Mouse (Mus musculus) bone marrow macrophage, adult 2 months (primary cell): ENCODE results near the gene Myo10. TPM values are rescaled to one million over a fixed set of nuclear protein-coding genes. Genes with fewer than 3 reads are reported as not detected.

Experiments used
- H3K27ac ChIP-seq: 2 replicates; pipeline ENCODE4 v1.5.1; 2012; ENCODE audit warnings: low read depth, low read length; ENCODE audit not compliant: insufficient read depth
- H3K4me1 ChIP-seq: 2 replicates; pipeline ENCODE4 v1.6.1; 2012; ENCODE audit warnings: low read length; ENCODE audit not compliant: control insufficient read depth, insufficient read depth
- H3K4me3 ChIP-seq: 2 replicates; pipeline ENCODE4 v1.5.1; 2012; ENCODE audit warnings: mild to moderate bottlenecking, low read length, moderate library complexity; ENCODE audit not compliant: insufficient read depth
- CTCF ChIP-seq: IDR thresholded peaks from 2 replicates; pipeline ENCODE4 v1.5.1; 2012; ENCODE audit warnings: low read depth, mild to moderate bottlenecking, low read length, moderate library complexity
- POLR2A ChIP-seq: IDR thresholded peaks from 2 replicates; pipeline ENCODE4 v1.6.1; 2012; ENCODE audit warnings: mild to moderate bottlenecking, low read depth, low read length, borderline replicate concordance
- polyA plus RNA-seq: library from polyadenylated mRNA; stranded (reverse); fragments of >200 nt; gene quantifications from 2 replicates; pipeline ENCODE4 v1.2.4, GENCODE M21; 2012; ENCODE audit not compliant: missing spikeins, insufficient read depth, insufficient read length

The Myo10 gene
- polyA plus RNA-seq, 1 experiment: 17.2 TPM

DNA sequence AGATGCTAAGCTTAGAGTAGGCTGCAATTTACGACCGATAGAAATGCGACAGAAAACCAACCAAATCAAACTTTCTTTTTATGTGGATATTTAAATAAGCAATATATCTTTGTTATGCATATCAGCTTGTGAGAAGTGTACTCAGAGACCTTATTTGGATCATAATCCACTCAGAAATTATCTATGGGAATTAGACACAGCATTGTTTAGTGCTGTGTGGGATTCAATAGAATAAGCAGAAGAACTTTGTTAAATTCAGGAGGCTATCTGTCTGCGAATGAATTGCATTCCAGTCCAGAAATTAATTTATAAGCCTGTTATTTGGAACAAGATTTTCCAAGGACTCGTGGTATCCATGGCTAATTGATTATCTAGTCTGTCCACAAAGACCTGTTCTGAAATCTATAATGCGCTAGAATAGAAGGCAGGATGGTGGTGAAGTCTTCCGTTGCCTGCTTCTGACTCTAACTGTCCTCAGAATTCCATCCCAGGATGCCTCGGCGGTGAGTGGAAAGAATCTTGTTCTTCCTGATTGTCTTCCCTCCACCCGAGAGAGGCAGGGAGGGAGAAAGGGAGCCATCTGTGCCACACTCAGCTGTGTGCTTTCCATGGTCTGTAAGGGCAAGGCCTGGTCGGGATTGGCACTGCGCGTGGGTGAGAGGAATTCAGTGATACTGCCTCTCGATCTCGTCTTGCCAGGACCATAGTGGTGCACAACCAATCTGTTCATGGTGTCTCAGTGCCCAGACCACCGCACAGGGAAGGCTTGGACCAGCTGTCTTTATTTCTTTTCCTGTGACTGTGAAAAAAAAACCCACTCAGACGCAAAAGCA is 52.0 kb downstream of the Myo10 start:
- no peak overlapping the region for H3K4me3 ChIP-seq
- no peak overlapping the region for H3K27ac ChIP-seq
- TF ChIP-seq CTCF (no peak), POLR2A (no peak)
- no peaks in the 10 kb centered on the region for H3K4me1 ChIP-seq

GRCm38 (mm10) chr15:25674932-25675250 is 52.6 kb downstream of the Myo10 start:
- Histone ChIP-seq H3K4me1 (no peaks in the 10 kb centered on the region), H3K27ac (no peak overlapping the region), H3K4me3 (no peak overlapping the region)
- TF ChIP-seq CTCF (no peak), POLR2A (no peak)

GRCm38 (mm10) chr15:25675359-25675758 is 53.0 kb downstream of the Myo10 start:
- peaks cover under 1% of the 10 kb centered on the region; the same call in 1 of the 2 replicates for H3K4me1 ChIP-seq
- TF ChIP-seq POLR2A (no peak), CTCF (no peak)
- H3K27ac ChIP-seq: no peak overlapping the region
- no peak overlapping the region for H3K4me3 ChIP-seq

- Histone ChIP-seq H3K27ac (no peak overlapping the region), H3K4me3 (no peak overlapping the region), H3K4me1 (peaks cover 4% of the 10 kb centered on the region; the same call in 1 of the 2 replicates)
- TF ChIP-seq CTCF (no peak), POLR2A (no peak)
Measured at GRCm38 (mm10) chr15:25676056-25676785, 53.9 kb downstream of the Myo10 start.

GRCm38 (mm10) chr15:25679081-25679480 is 56.8 kb downstream of the Myo10 start:
- no peak overlapping the region for H3K27ac ChIP-seq
- no peak overlapping the region for H3K4me3 ChIP-seq
- peaks cover 4% of the 10 kb centered on the region; the same call in 1 of the 2 replicates for H3K4me1 ChIP-seq
- TF ChIP-seq POLR2A: no peak
- no peak for TF ChIP-seq CTCF

GRCm38 (mm10) chr15:25679616-25680015 is 57.3 kb downstream of the Myo10 start:
- Histone ChIP-seq H3K27ac (no peak overlapping the region), H3K4me3 (no peak overlapping the region), H3K4me1 (peaks cover 4% of the 10 kb centered on the region; the same call in 1 of the 2 replicates)
- no peak for TF ChIP-seq POLR2A
- TF ChIP-seq CTCF: no peak

DNA sequence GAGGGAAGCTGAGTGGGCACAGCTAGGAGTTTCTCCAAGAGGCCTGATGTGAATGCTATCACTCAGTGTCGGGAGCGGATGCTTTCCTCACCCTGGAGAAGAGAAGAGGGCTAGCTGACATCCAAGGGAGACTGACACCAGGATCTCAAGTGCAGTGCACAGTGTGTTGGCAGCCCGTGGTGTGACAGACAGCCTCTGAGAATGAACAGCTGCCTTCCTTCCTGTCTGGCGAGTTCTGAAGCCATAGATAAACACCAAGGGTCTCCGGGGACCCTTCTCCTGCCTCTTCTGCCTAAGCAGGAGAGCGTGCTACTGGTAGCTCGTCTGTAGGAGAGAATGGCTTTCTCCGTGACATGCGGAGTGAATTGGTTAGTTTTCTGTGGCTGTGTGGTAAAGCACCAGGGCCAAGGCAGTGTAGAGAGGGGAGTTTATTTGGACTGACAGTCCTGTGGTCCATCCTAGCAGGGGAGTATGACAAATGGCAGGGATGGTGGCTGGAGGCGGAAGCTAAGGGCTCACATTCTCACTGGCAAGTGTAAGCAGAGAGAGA is 58.0 kb downstream of the Myo10 start:
- H3K4me1 ChIP-seq: peaks cover 4% of the 10 kb centered on the region; the same call in 1 of the 2 replicates
- no peak overlapping the region for H3K27ac ChIP-seq
- no peak overlapping the region for H3K4me3 ChIP-seq
- no peak for TF ChIP-seq CTCF
- no peak for TF ChIP-seq POLR2A

DNA sequence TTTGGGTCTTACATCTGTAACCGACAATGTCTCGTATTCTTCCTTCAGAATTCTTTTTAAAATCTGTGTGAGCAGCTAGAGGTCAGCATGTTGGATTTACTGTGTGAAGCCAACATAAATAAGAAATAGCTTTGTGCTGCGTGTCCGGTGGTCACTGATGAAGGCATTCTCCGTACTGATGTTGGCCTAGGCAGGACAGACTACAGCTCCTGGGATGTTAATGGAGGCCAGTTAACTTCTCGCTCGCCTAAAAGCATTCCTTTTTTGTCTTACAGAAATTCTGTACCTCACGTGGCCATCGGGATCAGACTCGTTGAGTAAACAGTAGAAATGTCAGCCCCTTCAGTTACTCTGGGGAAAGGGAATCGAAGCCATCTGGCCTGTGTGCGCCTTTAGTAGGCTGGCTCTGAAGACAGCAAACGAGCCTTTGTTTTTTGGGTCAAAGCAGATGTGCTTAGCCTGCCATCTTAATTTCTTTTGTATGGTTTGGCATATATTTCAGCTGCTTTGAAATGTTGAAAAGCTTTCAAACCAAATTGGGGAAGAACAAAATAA is 60.7 kb downstream of the Myo10 start:
- TF ChIP-seq POLR2A (no peak), CTCF (no peak)
- Histone ChIP-seq H3K4me3 (no peak overlapping the region), H3K4me1 (peaks cover 4% of the 10 kb centered on the region; the same call in 1 of the 2 replicates), H3K27ac (no peak overlapping the region)

DNA sequence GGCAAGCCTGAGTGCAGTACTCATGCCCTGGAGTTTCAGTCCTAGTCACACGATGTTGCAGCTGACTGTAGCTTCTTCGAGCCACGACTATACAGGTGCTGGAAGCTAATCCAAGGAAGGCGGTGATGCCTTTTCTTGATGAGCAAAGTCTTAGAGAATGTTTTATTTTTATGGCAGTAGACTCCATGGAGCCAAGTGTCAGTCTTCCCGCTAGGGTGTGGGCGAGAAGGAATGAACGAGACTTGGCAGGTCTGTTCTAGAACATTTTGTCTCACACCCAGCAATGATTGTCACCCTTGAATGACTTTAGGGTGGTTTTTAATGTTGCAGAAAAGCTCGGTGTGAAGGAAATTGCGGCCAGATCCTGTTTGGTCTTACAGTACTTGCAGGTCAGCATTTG is 62.9 kb downstream of the Myo10 start:
- Histone ChIP-seq H3K4me3 (no peak overlapping the region), H3K4me1 (peaks cover 9% of the 10 kb centered on the region), H3K27ac (no peak overlapping the region)
- TF ChIP-seq CTCF (no peak), POLR2A (no peak)
